Mouse (Mus musculus): ENCODE results near the gene Evx1.

DNA sequence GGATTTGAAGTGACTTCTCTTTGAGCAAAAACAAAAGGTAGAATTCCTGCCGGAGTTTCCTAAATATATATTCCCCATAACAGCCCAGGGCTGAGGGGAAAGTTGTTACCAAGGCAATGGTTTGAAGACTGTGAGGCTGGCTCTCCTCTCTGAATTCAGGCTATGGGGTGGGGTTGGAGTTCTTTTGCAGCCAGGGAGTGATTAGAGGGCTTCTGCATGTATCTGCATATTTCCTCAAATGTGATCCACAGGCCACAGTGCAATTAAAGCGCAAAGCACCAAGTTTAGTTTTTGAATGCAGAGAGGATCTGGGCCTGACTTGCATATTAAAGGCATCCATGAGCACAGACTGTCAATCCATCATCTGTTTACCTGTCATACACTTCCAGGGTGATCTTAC lies 52.7 kb downstream of the Evx1 start:
- no peak for TF ChIP-seq POLR2A (IDR thresholded peaks at IDR 0.05; ENCODE audit: low read depth, low read length)
- TF ChIP-seq CTCF (IDR thresholded peaks at IDR 0.05; ENCODE audit: extremely low read depth, insufficient read depth, insufficient read length, insufficient replicate concordance), result no peak
